Mouse (Mus musculus): ENCODE data around the gene Fance.
"Not testable (repeated sequence)": the region's sequence is repeated elsewhere in the genome, so short reads cannot be mapped to it uniquely, and the experiment has no call there.

The Fance gene

GRCm38 (mm10) chr17:28328366-28328928 is 15.1 kb downstream of the Fance start, which contains the start of gene Rpl10a:
Gene Rpl10a, plus strand, starts transcription at chr17:28328471.
- DNase-seq = peak; percentile 98

GRCm38 (mm10) chr17:28328946-28329345 is 15.6 kb downstream of the Fance start:
- DNase-seq = no peak

GRCm38 (mm10) chr17:28329503-28330231 is 16.3 kb downstream of the Fance start:
- no peak for DNase-seq

- no peak for DNase-seq
Observed at GRCm38 (mm10) chr17:28330232-28330546, 16.9 kb downstream of the Fance start.

GRCm38 (mm10) chr17:28330590-28330989 is 17.3 kb downstream of the Fance start:
- DNase-seq = not testable (repeated sequence)

GRCm38 (mm10) chr17:28331241-28332112 is 18.2 kb downstream of the Fance start:
- DNase-seq = no peak

- DNase-seq = no peak
Observed at GRCm38 (mm10) chr17:28332113-28332914, 19.0 kb downstream of the Fance start.

GRCm38 (mm10) chr17:28332915-28333546 is 19.7 kb downstream of the Fance start:
- DNase-seq = no peak

- no peak for DNase-seq
Observed at GRCm38 (mm10) chr17:28335267-28335666, 21.9 kb downstream of the Fance start.

- no peak for DNase-seq
Observed at GRCm38 (mm10) chr17:28337547-28337946, 24.2 kb downstream of the Fance start.

- no peak for DNase-seq
Observed at GRCm38 (mm10) chr17:28340578-28340977, 27.3 kb downstream of the Fance start.

- peak; percentile 24 for DNase-seq
Observed at GRCm38 (mm10) chr17:28341091-28341490, 27.8 kb downstream of the Fance start.

- DNase-seq = no peak
Observed at GRCm38 (mm10) chr17:28344050-28344607, 30.8 kb downstream of the Fance start.

GRCm38 (mm10) chr17:28344670-28345069 is 31.4 kb downstream of the Fance start:
- no peak for DNase-seq

GRCm38 (mm10) chr17:28345271-28345721 is 32.0 kb downstream of the Fance start:
- DNase-seq = no peak

- no peak for DNase-seq
Observed at GRCm38 (mm10) chr17:28345882-28346281, 32.6 kb downstream of the Fance start.

GRCm38 (mm10) chr17:28347327-28347726 is 34.0 kb downstream of the Fance start:
- no peak for DNase-seq

GRCm38 (mm10) chr17:28348211-28348610 is 34.9 kb downstream of the Fance start:
- no peak for DNase-seq

GRCm38 (mm10) chr17:28349264-28349880 is 36.1 kb downstream of the Fance start:
- DNase-seq = no peak

- no peak for DNase-seq
Observed at GRCm38 (mm10) chr17:28349901-28350465, 36.7 kb downstream of the Fance start.

Data from thymus, postnatal 25 days (tissue).